Mouse (Mus musculus) cerebellum, postnatal 4 days (tissue): ENCODE measurements around the gene Pold4.

Source experiments
- DNase-seq, 2 experiments: peaks; one replicate each; pipeline ENCODE4 v3.0.0; 2022; ENCODE audit warnings: low spot score in 2 of 2, mixed read lengths in 1 of 2

Pold4 gene

GRCm38 (mm10) chr19:4203604-4204326, 27.9 kb upstream of the Pold4 start:
- no peak for DNase-seq

- DNase-seq = no peak
Observed at GRCm38 (mm10) chr19:4204889-4205288, 26.8 kb upstream of the Pold4 start.

DNA sequence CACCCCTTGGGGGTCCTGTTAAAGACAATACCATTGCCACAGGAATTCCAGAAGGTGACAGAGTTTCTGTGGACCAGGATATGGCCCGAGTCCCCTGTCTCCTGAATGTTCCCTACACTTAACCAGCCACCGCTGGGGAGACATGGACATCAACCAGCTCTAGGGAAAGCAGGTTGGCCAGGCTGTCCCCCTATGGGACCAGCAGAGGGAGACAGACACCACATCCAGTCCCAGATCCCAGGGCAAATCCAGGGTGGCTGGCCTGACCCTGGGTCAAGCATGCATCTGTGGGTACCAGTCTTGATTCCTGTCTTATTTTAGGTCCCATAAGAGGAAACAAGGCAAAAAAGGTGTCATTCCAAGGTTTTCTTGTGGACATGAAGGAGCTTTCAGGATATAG, 24.7 kb upstream of the Pold4 start:
- DNase-seq = peak in 1 of 2 experiments; percentile 57

DNA sequence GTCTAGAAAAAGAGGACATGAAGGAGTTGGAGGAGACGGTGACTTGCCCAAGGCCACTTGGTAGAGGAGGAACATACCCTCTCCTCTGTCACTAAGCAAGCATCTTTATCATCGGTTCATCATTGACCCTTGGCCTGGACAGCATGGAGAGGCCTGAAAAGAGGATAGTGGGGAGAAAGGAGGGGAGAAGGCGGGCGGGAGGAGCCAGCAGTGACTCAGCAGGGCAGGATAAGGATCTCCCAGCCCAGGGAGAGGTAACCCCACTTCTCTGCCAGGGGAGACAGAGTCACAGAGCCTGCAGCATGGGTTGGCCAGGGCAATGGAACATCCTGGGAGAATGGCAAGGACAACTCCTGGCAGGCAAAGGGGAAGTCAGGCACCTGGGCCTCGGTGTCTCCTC, 23.1 kb upstream of the Pold4 start:
- no peak for DNase-seq

DNA sequence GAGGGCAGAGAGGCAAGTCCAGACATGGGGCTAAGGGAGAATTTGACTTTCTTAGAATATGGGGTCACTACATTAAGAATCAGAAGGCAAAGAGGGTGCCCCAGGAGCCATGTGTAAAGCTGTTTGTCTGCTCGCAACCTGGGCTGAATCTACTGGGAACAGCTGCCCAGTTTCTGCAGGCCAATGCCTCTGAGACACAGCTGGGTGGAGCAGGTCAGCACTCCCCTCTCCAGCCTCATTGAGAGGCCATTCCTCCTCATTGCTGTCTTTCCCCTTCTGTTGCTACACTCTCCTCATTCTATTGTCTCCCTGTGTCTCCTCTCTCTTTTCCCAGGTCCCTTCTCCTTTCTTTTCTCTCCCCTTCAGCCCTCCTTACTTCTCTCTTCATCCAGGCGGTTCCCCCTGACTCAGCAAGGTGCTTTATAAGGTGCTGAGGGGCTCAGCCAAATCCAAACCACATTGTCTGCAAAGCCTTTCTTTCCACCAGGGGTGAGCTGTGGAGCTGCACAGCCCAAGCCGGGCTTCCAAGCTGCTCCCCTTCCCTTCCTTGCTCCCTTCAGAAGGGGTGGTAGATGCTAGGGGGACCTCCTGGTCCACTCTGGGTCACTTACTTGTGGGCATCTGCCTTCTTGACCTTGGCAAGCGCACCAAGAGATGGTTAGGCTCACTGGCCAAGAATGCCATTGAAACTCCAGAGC, 19.7 kb upstream of the Pold4 start:
- DNase-seq = no peak

DNA sequence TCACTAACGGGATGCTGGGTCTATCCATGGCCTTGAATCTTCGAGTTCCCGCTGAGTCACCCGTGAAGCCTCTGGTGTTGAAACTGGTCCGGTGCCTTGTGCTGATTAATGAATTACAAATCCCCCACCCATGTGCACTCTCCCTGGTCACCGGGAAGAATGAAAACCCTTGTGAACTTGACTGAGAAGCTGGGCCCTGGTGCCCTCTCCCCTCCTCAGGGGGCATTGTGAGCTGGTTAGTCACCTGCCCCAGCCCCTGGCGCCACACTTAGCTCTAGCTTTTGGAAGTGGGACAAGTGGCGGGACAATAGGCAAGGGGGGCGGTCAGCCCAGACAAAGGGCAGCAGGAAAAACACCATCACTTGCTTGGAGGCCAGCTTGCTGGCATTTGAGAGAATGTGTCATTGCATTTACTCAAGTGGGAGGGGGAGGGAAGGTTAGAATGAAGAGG, 18.1 kb upstream of the Pold4 start:
- DNase-seq = no peak

DNA sequence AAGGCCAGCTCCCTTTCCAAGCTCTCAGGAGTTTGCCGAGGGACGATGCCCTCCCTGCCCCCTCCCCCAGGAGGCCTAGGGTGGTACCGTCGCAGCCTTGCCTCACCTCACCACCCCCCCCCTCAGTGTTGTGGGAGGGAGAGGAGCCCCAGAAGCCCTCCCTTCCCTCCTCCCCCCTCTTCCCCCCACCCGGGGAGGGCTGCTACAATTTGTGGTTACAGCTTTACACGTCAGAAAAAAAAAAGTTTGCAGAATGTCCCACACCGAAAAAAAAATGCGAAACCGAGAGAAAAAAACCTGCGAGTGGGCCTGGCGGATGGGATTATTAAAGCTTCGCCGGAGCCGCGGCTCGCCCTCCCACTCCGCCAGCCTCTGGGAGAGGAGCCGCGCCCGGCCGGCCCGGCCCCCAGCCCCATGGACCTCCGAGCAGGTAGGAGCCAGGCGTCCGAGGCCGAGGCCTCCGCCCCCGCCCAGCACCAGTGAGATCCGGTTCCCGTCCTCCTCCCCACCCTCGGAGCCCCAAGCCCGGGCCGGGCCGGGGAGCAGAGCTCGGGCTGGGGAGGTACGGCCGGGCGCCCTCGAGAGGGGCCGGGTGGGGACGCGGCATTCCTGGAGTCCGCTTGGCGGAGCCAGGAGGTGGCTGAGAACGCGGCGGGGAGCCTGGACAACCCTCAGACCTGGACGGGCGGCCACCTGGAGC, 17.5 kb upstream of the Pold4 start, which contains the start of the genes Clcf1 and AC109138.7:
TSS of gene Clcf1 (plus strand) at position 168 of the 700 bp plus-strand sequence.
TSS of gene AC109138.7 (plus strand) at position 287 of the 700 bp plus-strand sequence.
- no peak for DNase-seq

- no peak for DNase-seq
Observed at GRCm38 (mm10) chr19:4214771-4215450, 16.8 kb upstream of the Pold4 start.

DNA sequence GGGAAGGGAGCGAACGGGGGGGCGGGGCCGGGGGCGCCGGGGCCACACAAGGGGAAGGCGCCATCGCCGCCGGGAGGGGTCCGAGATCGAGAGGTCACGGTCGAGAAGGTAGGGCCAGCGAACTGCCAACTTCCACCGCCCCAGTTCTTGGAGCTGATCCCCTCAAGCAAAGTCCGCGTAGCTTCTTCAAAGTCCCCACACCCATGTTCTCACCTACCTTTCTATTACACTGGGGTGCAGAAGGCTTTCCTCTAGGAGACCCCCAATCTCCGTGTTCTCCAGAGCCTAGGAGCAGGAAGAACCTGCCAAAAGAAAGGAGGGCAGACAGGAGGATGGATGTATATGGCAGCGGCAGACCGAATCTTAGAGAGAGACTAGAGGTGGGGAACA, 16.3 kb upstream of the Pold4 start:
- DNase-seq = no peak

GRCm38 (mm10) chr19:4216041-4216685, 15.5 kb upstream of the Pold4 start:
- DNase-seq = peak in 1 of 2 experiments; percentile 35

- DNase-seq = no peak
Observed at GRCm38 (mm10) chr19:4217140-4217539, 14.6 kb upstream of the Pold4 start.

DNA sequence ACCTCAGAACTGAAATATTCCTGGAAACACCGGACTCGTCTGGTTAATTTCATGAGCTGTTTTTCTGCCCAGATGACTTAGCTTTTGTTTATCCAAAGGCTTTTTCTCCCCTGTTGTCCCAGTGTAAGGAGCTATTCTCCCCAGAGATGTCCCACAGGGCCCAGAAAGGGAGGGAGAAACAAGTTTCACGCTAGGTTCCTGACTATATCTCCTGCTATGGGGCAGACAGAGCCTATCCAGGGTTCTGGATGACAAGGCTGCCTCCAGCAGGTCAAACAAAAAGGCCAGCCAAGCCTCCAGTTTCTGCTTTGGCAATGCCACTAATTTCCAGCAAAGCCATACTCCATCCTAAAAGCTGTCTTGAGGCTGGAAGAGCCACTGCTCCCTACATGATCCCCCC, 13.8 kb upstream of the Pold4 start:
- DNase-seq = no peak

- no peak for DNase-seq
Observed at GRCm38 (mm10) chr19:4218293-4218692, 13.4 kb upstream of the Pold4 start.

DNA sequence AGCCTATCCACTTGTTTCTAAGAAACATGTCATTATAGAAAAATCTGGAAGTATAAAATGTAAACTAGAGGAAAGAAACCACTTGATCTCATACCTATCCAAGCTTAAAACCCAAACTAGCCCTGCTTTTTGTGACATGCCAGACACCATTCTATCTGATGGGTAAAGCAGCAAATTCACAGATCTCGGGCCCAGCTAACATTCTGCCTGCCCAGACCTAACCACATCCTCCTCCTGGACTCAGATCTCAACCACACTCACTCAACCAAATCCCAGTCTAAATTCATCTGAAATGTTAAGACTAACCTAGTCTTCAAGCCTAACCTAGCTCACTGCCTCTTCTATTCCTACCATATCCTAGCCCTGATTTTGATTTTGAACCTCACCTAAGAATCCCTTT, 12.9 kb upstream of the Pold4 start:
- no peak for DNase-seq

- no peak for DNase-seq
Observed at GRCm38 (mm10) chr19:4219943-4220342, 11.8 kb upstream of the Pold4 start.

- peak in 1 of 2 experiments; percentile 55 for DNase-seq
Observed at GRCm38 (mm10) chr19:4220416-4220815, 11.3 kb upstream of the Pold4 start.

GRCm38 (mm10) chr19:4220957-4221743, 10.5 kb upstream of the Pold4 start:
- no peak for DNase-seq

GRCm38 (mm10) chr19:4222165-4222564, 9.5 kb upstream of the Pold4 start:
- DNase-seq = no peak

DNA sequence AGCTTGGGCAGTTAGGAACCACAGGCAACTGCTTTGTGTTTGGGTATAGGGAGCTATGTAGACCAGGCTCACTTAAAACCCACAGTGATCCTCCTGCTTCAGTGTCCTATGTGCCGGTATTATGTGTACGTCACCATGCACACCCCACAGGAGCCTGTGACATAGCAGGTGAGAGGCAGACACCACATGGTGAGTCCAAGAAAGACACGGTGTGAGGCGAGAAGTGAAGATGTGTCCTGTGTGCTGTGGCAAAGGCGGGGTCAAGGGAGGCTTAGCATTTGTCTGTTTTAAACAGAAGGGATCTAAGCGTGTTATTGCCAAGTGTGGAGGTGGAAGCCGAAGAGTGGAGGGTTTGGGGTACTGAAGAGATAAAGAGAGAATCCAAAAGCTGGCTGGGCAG, 4.9 kb upstream of the Pold4 start:
- no peak for DNase-seq

GRCm38 (mm10) chr19:4227446-4227845, 4.3 kb upstream of the Pold4 start:
- no peak for DNase-seq
